Mouse (Mus musculus): ENCODE results near the gene Cux2.

DNA sequence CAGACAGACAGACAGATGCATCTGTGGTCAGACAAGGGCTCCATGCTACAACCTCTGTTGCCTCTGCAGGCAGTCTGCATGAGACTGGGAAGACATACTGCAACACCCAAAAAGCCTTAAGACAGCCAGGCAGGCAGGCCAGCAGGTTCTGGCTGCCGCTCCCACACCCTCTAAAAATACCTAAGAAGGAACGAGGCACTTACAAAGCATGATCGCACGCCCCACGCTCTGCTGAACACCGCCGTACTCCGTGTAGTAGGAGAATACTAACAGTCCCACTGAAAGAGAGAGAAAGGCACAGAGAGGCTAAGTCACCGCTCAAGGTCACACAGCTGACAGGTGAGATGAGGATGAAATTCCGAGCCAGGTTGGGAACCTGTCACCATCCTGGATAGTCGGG is 6.3 kb downstream of the Cux2 start:
- no peak for TF ChIP-seq CTCF (IDR thresholded peaks at IDR 0.05)
- TF ChIP-seq EP300 (IDR thresholded peaks at IDR 0.05), result no peak
